Mouse (Mus musculus) CD4-positive, CD25-positive, alpha-beta regulatory T cell, adult 2 months (primary cell): ENCODE results near the gene Slc25a11.

Experiments used
- DNase-seq: peaks from one replicate; pipeline ENCODE4 v3.0.0-alpha.2; 2012; ENCODE audit warnings: low read depth, low spot score

Gene Slc25a11

GRCm38 (mm10) chr11:70668335-70668770 lies 21.1 kb upstream of the Slc25a11 start:
- no peak for DNase-seq

GRCm38 (mm10) chr11:70667271-70668150 lies 20.2 kb upstream of the Slc25a11 start:
- no peak for DNase-seq

- DNase-seq, result no peak
Observed at GRCm38 (mm10) chr11:70666687-70667086, 19.4 kb upstream of the Slc25a11 start.

GRCm38 (mm10) chr11:70664741-70665140 lies 17.5 kb upstream of the Slc25a11 start:
- peak; percentile 43 for DNase-seq

GRCm38 (mm10) chr11:70663957-70664356 lies 16.7 kb upstream of the Slc25a11 start:
- DNase-seq, result no peak

GRCm38 (mm10) chr11:70663101-70663500 lies 15.8 kb upstream of the Slc25a11 start:
- no peak for DNase-seq

GRCm38 (mm10) chr11:70660571-70660970 lies 13.3 kb upstream of the Slc25a11 start:
- DNase-seq, result no peak

- no peak for DNase-seq
Observed at GRCm38 (mm10) chr11:70658942-70659341, 11.7 kb upstream of the Slc25a11 start.

GRCm38 (mm10) chr11:70658521-70658920 lies 11.2 kb upstream of the Slc25a11 start:
- no peak for DNase-seq

GRCm38 (mm10) chr11:70657991-70658390 lies 10.7 kb upstream of the Slc25a11 start:
- no peak for DNase-seq

- DNase-seq, result peak; percentile 30
Observed at GRCm38 (mm10) chr11:70657573-70657972, 10.3 kb upstream of the Slc25a11 start.

- DNase-seq, result no peak
Observed at GRCm38 (mm10) chr11:70656964-70657363, 9.7 kb upstream of the Slc25a11 start, which contains the start of gene Eno3. Eno3 (plus strand) TSS chr11:70657202.

GRCm38 (mm10) chr11:70656456-70656927 lies 9.2 kb upstream of the Slc25a11 start:
- peak; percentile 26 for DNase-seq

GRCm38 (mm10) chr11:70655571-70656455 lies 8.5 kb upstream of the Slc25a11 start:
- DNase-seq, result peak; percentile 65

- DNase-seq, result peak; percentile 90
Observed at GRCm38 (mm10) chr11:70654923-70655570, 7.8 kb upstream of the Slc25a11 start.

- DNase-seq, result peak; percentile 93
Observed at GRCm38 (mm10) chr11:70654198-70654922, 7.1 kb upstream of the Slc25a11 start, which contains the start of gene Pfn1. Pfn1 (minus strand) TSS chr11:70654644.

GRCm38 (mm10) chr11:70653345-70654197 lies 6.3 kb upstream of the Slc25a11 start:
- peak; percentile 84 for DNase-seq

GRCm38 (mm10) chr11:70652884-70653344 lies 5.6 kb upstream of the Slc25a11 start:
- no peak for DNase-seq

GRCm38 (mm10) chr11:70652029-70652883 lies 5.0 kb upstream of the Slc25a11 start:
- peak; percentile 49 for DNase-seq
